Mouse (Mus musculus): Measurements from ENCODE around the gene Rfx7. TPM values are rescaled to one million over a fixed set of nuclear protein-coding genes. Genes with fewer than 3 reads are reported as not detected.
"Not testable (repeated sequence)": the region's sequence is repeated elsewhere in the genome, so short reads cannot be mapped to it uniquely, and the experiment has no call there.

Rfx7 gene
- polyA plus RNA-seq, 1 experiment from 2014 or later: 12.3 TPM

DNA sequence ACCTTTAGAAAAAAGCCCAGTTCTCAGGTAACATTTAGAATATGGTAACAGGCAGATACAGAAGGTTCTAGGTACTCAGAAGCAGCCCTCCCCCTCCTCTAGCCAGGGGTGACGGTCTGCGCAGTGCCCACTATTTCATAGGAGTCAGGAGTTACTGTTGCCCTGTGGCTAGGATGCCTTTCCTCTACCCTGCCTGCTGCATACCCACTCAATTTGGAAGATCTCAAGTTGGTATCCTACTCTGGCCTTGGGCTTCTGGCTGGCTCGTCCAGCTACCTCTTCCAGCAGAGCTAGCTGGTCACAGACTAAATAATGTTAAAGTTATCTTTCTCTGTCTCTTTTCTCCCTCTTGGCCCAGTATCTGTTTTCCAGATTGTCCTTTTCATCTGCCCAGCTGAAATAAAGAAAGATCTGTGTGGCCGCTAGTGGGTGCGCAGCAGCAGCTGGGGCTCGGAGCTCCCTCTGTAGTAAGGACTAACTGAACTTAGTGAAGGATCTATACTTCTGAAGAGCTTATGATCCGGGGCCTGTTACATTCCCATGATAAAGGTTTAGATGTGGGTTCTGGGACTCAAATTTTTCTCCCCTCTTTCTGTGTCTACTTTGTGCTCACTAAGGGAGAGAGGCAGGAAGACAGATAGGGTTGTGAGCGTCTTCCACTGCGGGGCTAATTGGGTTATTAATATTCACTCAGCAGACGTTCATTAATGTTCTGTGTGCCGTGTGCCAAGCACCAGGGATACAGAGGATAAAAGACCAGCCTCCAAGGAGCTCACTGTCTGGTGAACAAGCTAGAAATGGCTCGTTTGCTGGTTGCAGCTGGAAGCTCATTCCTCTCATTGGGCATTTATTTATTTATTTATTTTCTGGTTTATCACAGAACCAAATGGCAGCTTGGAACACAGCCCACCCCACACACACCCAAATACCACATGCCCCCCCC, 132.6 kb downstream of the Rfx7 start:
- Histone ChIP-seq H3K9me3 (no peaks in the 10 kb centered on the region), H3K27me3 (ENCODE audit: insufficient read depth, poor library complexity, severe bottlenecking) (no peaks in the 10 kb centered on the region), H3K36me3 (peaks cover 52% of the 10 kb centered on the region), H3K27ac (peak overlapping the region; percentile 100; the same call in 1 of the 2 replicates), H3K4me3 (peak overlapping the region; percentile 97), H3K4me1 (peaks cover 34% of the 10 kb centered on the region)
- 65% methylated on average over 12 of the region's 12 CpGs for WGBS
- DNase-seq (ENCODE audit: low spot score): no peak

DNA sequence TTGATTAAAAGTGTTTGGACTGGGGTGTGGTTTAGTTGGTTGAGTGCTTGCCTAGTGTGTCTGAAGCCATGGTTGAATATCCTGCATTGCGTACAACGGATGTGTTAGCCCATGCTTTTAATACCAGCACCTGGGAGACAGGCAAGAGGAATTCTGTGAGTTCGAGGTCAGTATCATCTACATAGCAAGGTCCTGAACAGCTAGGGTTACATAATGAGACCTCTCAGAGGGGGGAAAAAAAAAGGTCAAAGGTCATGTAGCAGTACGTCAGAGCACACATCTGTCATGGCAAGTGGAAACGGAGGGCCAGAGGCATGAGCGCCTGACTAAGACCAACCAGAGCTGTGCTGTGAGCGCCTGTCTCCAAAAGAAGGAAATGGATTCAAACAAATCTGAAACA, 133.5 kb downstream of the Rfx7 start:
- Histone ChIP-seq H3K27me3 (ENCODE audit: insufficient read depth, poor library complexity, severe bottlenecking) (no peaks in the 10 kb centered on the region), H3K36me3 (peaks cover 60% of the 10 kb centered on the region), H3K27ac (no peak overlapping the region), H3K4me3 (peak overlapping the region; percentile 97), H3K4me1 (peaks cover 34% of the 10 kb centered on the region), H3K9me3 (no peaks in the 10 kb centered on the region)
- no peak for DNase-seq (ENCODE audit: low spot score)
- 52% methylated on average over 7 of the region's 7 CpGs for WGBS

DNA sequence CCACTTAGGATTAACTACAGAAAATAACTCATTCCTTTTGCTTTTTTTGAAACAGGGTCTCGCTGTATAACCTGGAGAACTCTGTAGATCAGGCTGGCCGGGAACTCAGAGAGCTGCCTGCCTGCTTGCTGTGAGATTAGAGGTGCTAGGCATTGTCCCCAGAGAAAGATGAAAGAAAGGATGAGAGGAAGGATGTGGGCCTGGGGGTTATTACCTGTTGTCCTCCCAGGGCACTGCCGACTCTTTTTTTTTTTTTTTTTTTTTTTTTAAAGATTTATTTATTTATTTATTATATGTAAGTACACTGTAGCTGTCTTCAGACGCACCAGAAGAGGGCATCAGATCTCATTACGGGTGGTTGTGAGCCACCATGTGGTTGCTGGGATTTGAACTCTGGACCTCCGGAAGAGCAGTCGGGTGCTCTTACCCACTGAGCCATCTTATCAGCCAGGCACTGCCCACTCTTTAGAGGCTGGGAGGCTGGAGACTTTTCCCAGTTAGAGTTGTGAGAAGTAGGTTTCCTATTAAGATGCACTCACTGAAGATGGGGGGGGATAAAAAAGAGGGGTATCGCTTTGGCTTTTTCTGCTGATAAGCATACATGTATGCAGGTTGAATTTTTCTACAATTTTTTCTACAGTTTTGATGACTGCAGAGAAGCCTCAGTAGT, 134.4 kb downstream of the Rfx7 start:
- not testable (repeated sequence) for DNase-seq (ENCODE audit: low spot score); H3K4me3 ChIP-seq; H3K9me3 ChIP-seq; H3K27ac ChIP-seq; H3K27me3 ChIP-seq (ENCODE audit: insufficient read depth, poor library complexity, severe bottlenecking)
- H3K36me3 ChIP-seq: peaks cover 67% of the 10 kb centered on the region
- 72% methylated on average over 7 of the region's 8 CpGs for WGBS
- H3K4me1 ChIP-seq: peaks cover 28% of the 10 kb centered on the region

DNA sequence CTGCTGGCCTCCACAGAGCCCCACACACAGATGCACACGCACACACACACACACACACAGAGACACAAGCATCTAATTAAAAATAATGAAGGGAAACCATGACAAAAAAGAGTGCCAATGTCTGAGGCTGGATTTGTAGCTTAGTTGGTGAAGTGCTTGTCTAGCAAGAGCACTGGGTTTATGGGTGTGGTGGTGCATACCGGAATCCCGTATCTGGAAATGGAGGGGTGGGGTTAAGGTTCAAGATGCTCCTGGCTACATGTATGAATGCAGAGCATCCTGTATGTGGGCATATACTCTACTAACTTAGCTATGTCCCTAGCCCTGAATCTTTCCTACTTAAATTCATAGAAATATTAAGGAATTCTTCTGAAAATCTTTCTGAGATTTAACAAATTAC, 135.1 kb downstream of the Rfx7 start:
- H3K27me3 ChIP-seq (ENCODE audit: insufficient read depth, poor library complexity, severe bottlenecking): no peaks in the 10 kb centered on the region
- WGBS: 81% methylated on average over 3 of the region's 3 CpGs
- DNase-seq (ENCODE audit: low spot score): no peak
- no peak overlapping the region for H3K4me3 ChIP-seq
- H3K4me1 ChIP-seq: peaks cover 24% of the 10 kb centered on the region
- peaks cover 74% of the 10 kb centered on the region for H3K36me3 ChIP-seq
- H3K27ac ChIP-seq: no peak overlapping the region
- no peaks in the 10 kb centered on the region for H3K9me3 ChIP-seq

DNA sequence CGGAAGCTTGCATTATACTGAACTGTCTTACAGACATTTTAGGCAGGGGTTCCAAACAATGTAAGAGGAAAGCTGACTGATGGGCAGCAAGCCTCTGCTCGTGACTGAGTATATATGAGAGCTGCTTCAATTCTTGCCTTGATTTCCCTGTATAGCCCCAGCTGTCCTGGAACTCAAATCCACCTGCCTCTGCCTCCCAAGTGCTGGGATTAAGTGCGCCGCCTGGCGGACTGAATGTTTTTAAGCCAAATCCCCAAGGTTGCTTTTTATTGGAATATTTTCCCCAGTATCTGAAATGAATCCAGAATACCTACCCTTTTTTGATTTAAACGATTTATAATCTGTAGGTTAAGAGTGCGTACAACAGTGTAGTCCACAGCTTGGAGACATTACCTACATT, 137.3 kb downstream of the Rfx7 start:
- Histone ChIP-seq H3K36me3 (peaks cover 89% of the 10 kb centered on the region), H3K27me3 (ENCODE audit: insufficient read depth, poor library complexity, severe bottlenecking) (no peaks in the 10 kb centered on the region), H3K4me1 (peaks cover 18% of the 10 kb centered on the region), H3K4me3 (no peak overlapping the region), H3K9me3 (no peaks in the 10 kb centered on the region), H3K27ac (no peak overlapping the region)
- no peak for DNase-seq (ENCODE audit: low spot score)
- WGBS: 87% methylated on average over 7 of the region's 7 CpGs

DNA sequence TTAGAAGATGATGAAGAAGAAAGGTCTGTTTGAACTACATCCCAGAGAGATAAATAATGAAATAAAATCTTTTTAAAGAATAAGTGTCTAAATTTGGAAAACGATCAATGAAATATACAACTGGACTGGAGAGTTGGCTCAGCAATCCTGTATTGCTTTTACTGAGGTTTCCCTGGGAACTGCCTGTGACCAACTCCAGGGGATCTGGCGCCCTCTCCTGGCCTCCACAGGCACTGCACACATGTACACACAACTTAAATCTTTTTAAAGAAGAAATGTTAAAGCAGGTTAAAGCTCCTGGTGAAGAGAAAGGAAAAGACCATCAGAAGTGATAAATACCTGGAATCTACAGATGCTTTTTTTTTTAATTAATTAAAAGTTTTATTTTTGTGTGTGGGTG, 140.3 kb downstream of the Rfx7 start:
- H3K4me1 ChIP-seq: 0 out of 2 replicates have a peak, but pooled peaks cover 6% of the 10 kb centered on the region
- no peak overlapping the region for H3K27ac ChIP-seq
- peaks cover 92% of the 10 kb centered on the region for H3K36me3 ChIP-seq
- no peak overlapping the region for H3K4me3 ChIP-seq
- 35% methylated on average over 2 of the region's 2 CpGs for WGBS
- DNase-seq (ENCODE audit: low spot score): no peak
- no peaks in the 10 kb centered on the region for H3K27me3 ChIP-seq (ENCODE audit: insufficient read depth, poor library complexity, severe bottlenecking)
- no peaks in the 10 kb centered on the region for H3K9me3 ChIP-seq

Small RNA genes within 50 kb of the gene (microRNA-seq; reads per million reads assigned to microRNA genes)
- gene Gm28010: not detected

Other genes starting within 250 kb of the Rfx7 start
- gene Mns1, start 94.2 kb upstream of the Rfx7 start, polyA plus RNA-seq (2016; fragmentation: Nextera tagmentation; extraction: Ambion mirVana): 22.0 and 34.1 TPM in 2 replicates
- gene Tex9, start 40.0 kb upstream of the Rfx7 start, polyA plus RNA-seq (2016; fragmentation: Nextera tagmentation; extraction: Ambion mirVana): 16.6 and 27.0 TPM in 2 replicates
- 515 and 584 TPM in 2 replicates for gene Nedd4, start 130.1 kb downstream of the Rfx7 start, polyA plus RNA-seq (2016; fragmentation: Nextera tagmentation; extraction: Ambion mirVana)

Measured in heart, embryonic 10.5 days (tissue).